Mouse (Mus musculus) MEL (cell line): Measurements from ENCODE around the gene Syt1. TPM values are rescaled to one million over a fixed set of nuclear protein-coding genes. Genes with fewer than 3 reads are reported as not detected.

Experiments used
- DNase-seq: peaks from one replicate; pipeline ENCODE4 v3.0.0; 2011; ENCODE audit warnings: low read depth, low spot score
- H3K27ac ChIP-seq: 2 replicates; pipeline ENCODE4 v1.5.1; 2012; ENCODE audit warnings: low read depth, mild to moderate bottlenecking, control low read depth, low read length, moderate library complexity; ENCODE audit not compliant: control insufficient read depth
- H3K27me3 ChIP-seq, 2 experiments: fragments of 150-350 bp in 1 of 2; sonication (generic) in 1 of 2; 2 replicates each; pipeline ENCODE4 v1.6.1; 2012; ENCODE audit warnings: low read length in 2 of 2, mild to moderate bottlenecking in 2 of 2, improper control_type of control experiment in 1 of 2, moderate library complexity in 1 of 2; ENCODE audit not compliant: insufficient read depth in 2 of 2, control insufficient read depth in 1 of 2
- H3K36me3 ChIP-seq, 2 experiments: 2 replicates each; pipeline ENCODE4 v1.6.1; 2012 to 2014; ENCODE audit warnings: low read length in 2 of 2, improper control_type of control experiment in 1 of 2, inconsistent platforms in 1 of 2, mild to moderate bottlenecking in 1 of 2; ENCODE audit not compliant: insufficient read depth in 2 of 2, control insufficient read depth in 1 of 2
- H3K4me1 ChIP-seq, 2 experiments: fragments of 150-350 bp in 1 of 2; sonication (generic) in 1 of 2; 2 replicates each; pipeline ENCODE4 v1.6.1; 2012; ENCODE audit warnings: low read length in 2 of 2, improper control_type of control experiment in 1 of 2, mild to moderate bottlenecking in 1 of 2; ENCODE audit not compliant: insufficient read depth in 2 of 2, control insufficient read depth in 1 of 2
- H3K4me3 ChIP-seq, 2 experiments: fragments of 150-350 bp in 1 of 2; sonication (generic) in 1 of 2; 2 replicates each; pipeline ENCODE4 v1.5.1; 2012; ENCODE audit warnings: low read depth in 2 of 2, low read length in 2 of 2, mild to moderate bottlenecking in 2 of 2, moderate library complexity in 2 of 2, control low read depth in 1 of 2, improper control_type of control experiment in 1 of 2; ENCODE audit not compliant: control insufficient read depth in 1 of 2, insufficient read depth in 1 of 2
- H3K79me2 ChIP-seq: 2 replicates; pipeline ENCODE4 v1.6.1; 2012; ENCODE audit warnings: mild to moderate bottlenecking, low read length, moderate library complexity; ENCODE audit not compliant: control insufficient read depth, poor library complexity, insufficient read depth
- H3K9ac ChIP-seq: 2 replicates; pipeline ENCODE4 v1.6.1; 2012; ENCODE audit warnings: low read depth, mild to moderate bottlenecking, control low read depth, low read length, moderate library complexity; ENCODE audit not compliant: control insufficient read depth, poor library complexity, severe bottlenecking
- H3K9me3 ChIP-seq: fragments of 150-350 bp; sonication (generic); replicated peaks from 2 replicates; pipeline ENCODE4 v1.6.1; 2012; ENCODE audit warnings: mild to moderate bottlenecking, low read length, improper control_type of control experiment, moderate library complexity; ENCODE audit not compliant: insufficient read depth
- BHLHE40 ChIP-seq: IDR thresholded peaks from 2 replicates; pipeline ENCODE4 v1.6.1; 2012; ENCODE audit warnings: low read depth, mild to moderate bottlenecking, inconsistent platforms, low read length, improper control_type of control experiment, borderline replicate concordance
- CHD1 ChIP-seq: IDR thresholded peaks from 2 replicates; pipeline ENCODE4 v1.6.1; 2012; ENCODE audit warnings: low read depth, mild to moderate bottlenecking, inconsistent platforms, low read length, improper control_type of control experiment
- CHD2 ChIP-seq: IDR thresholded peaks from 2 replicates; pipeline ENCODE4 v1.6.1; 2011; ENCODE audit warnings: low read length, improper control_type of control experiment
- CTCF ChIP-seq, 3 experiments: IDR thresholded peaks in 2 of 3; conservative IDR thresholded peaks in 1 of 3; 2 replicates each; pipeline ENCODE4 v1.5.1; 2011 to 2012; ENCODE audit warnings: low read length in 3 of 3, low read depth in 2 of 3, mild to moderate bottlenecking in 2 of 3, improper control_type of control experiment in 1 of 3, inconsistent platforms in 1 of 3, mixed read lengths in 1 of 3, moderate library complexity in 1 of 3; ENCODE audit not compliant: control insufficient read depth in 1 of 3, insufficient read depth in 1 of 3, poor library complexity in 1 of 3, severe bottlenecking in 1 of 3
- ELF1 ChIP-seq: IDR thresholded peaks from 2 replicates; pipeline ENCODE4 v1.6.1; 2014; ENCODE audit warnings: low read depth, mild to moderate bottlenecking, inconsistent platforms, low read length, improper control_type of control experiment, moderate library complexity
- ETS1 ChIP-seq: IDR thresholded peaks from 2 replicates; pipeline ENCODE4 v1.6.1; 2012; ENCODE audit warnings: low read depth, mild to moderate bottlenecking, inconsistent platforms, low read length, improper control_type of control experiment, moderate library complexity
- HCFC1 ChIP-seq: IDR thresholded peaks from 2 replicates; pipeline ENCODE4 v1.6.1; 2012; ENCODE audit warnings: low read depth, mild to moderate bottlenecking, inconsistent platforms, low read length, improper control_type of control experiment, moderate library complexity
- JUND ChIP-seq: IDR thresholded peaks from 2 replicates; pipeline ENCODE4 v1.6.1; 2011; ENCODE audit warnings: low read depth, mild to moderate bottlenecking, improper control_type of control experiment, low read length
- KAT2A ChIP-seq: conservative IDR thresholded peaks from 2 replicates; pipeline ENCODE4 v1.6.1; 2012; ENCODE audit warnings: low read depth, low read length, improper control_type of control experiment, inconsistent platforms
- MAZ ChIP-seq: IDR thresholded peaks from 2 replicates; pipeline ENCODE4 v1.6.1; 2012; ENCODE audit warnings: low read depth, mild to moderate bottlenecking, inconsistent platforms, low read length, improper control_type of control experiment
- MEF2A ChIP-seq: IDR thresholded peaks from 2 replicates; pipeline ENCODE4 v1.6.1; 2014; ENCODE audit warnings: low read depth, mild to moderate bottlenecking, inconsistent platforms, low read length, improper control_type of control experiment; ENCODE audit not compliant: poor library complexity, insufficient replicate concordance, severe bottlenecking; ENCODE audit errors: extremely low read depth
- MXI1 ChIP-seq: IDR thresholded peaks from 2 replicates; pipeline ENCODE4 v1.6.1; 2011; ENCODE audit warnings: mild to moderate bottlenecking, low read depth, low read length, improper control_type of control experiment
- MYB ChIP-seq: IDR thresholded peaks from 2 replicates; pipeline ENCODE4 v1.6.1; 2011; ENCODE audit warnings: mild to moderate bottlenecking, low read depth, low read length, improper control_type of control experiment
- MYC ChIP-seq: IDR thresholded peaks from 2 replicates; pipeline ENCODE4 v1.6.1; 2011; ENCODE audit warnings: low read depth, mild to moderate bottlenecking, low read length, improper control_type of control experiment, moderate library complexity
- NELFE ChIP-seq: IDR thresholded peaks from 2 replicates; pipeline ENCODE4 v1.6.1; 2011; ENCODE audit warnings: low read depth, low read length, improper control_type of control experiment
- NRF1 ChIP-seq: IDR thresholded peaks from 2 replicates; pipeline ENCODE4 v1.6.1; 2014; ENCODE audit warnings: low read depth, mild to moderate bottlenecking, inconsistent platforms, low read length, improper control_type of control experiment, moderate library complexity; ENCODE audit not compliant: poor library complexity, insufficient read depth, severe bottlenecking
- RAD21 ChIP-seq: IDR thresholded peaks from 2 replicates; pipeline ENCODE4 v1.6.1; 2011; ENCODE audit warnings: mild to moderate bottlenecking, low read depth, low read length, improper control_type of control experiment
- RCOR1 ChIP-seq: IDR thresholded peaks from 2 replicates; pipeline ENCODE4 v1.6.1; 2012; ENCODE audit warnings: low read depth, mild to moderate bottlenecking, inconsistent platforms, low read length, improper control_type of control experiment
- SMC3 ChIP-seq: IDR thresholded peaks from 2 replicates; pipeline ENCODE4 v1.6.1; 2011; ENCODE audit warnings: low read depth, low read length, improper control_type of control experiment
- TAL1 ChIP-seq: IDR thresholded peaks from 2 replicates; pipeline ENCODE4 v1.6.1; 2012; ENCODE audit warnings: mild to moderate bottlenecking, inconsistent platforms, low read length, moderate library complexity, mixed read lengths
- TBP ChIP-seq: IDR thresholded peaks from 2 replicates; pipeline ENCODE4 v1.8.0; 2011; ENCODE audit warnings: low read depth, low read length, improper control_type of control experiment
- TCF12 ChIP-seq: IDR thresholded peaks from 2 replicates; pipeline ENCODE4 v1.6.1; 2014; ENCODE audit warnings: low read depth, mild to moderate bottlenecking, inconsistent platforms, low read length, improper control_type of control experiment, moderate library complexity
- USF1 ChIP-seq: IDR thresholded peaks from 2 replicates; pipeline ENCODE4 v1.6.1; 2014; ENCODE audit warnings: low read depth, mild to moderate bottlenecking, inconsistent platforms, low read length, improper control_type of control experiment, moderate library complexity
- USF2 ChIP-seq, 2 experiments: IDR thresholded peaks; 2 replicates each; pipeline ENCODE4 v1.6.1; 2011 to 2012; ENCODE audit warnings: improper control_type of control experiment in 2 of 2, low read length in 2 of 2, borderline replicate concordance in 1 of 2, inconsistent platforms in 1 of 2, low read depth in 1 of 2, mild to moderate bottlenecking in 1 of 2; ENCODE audit not compliant: insufficient read depth in 1 of 2
- ZKSCAN1 ChIP-seq: IDR thresholded peaks from 2 replicates; pipeline ENCODE4 v1.6.1; 2012; ENCODE audit warnings: low read depth, mild to moderate bottlenecking, inconsistent platforms, low read length, improper control_type of control experiment, moderate library complexity
- polyA plus RNA-seq, 2 experiments: library from polyadenylated mRNA; stranded (reverse) in 1 of 2; unstranded in 1 of 2; fragments of >175 nt in 1 of 2; fragments of >200 nt in 1 of 2; gene quantifications; 2 replicates each; pipeline versions ENCODE4 v1.2.1 to v1.2.4; 2012; ENCODE audit warnings: low replicate concordance in 2 of 2, low read depth in 1 of 2; ENCODE audit not compliant: insufficient read length in 2 of 2, insufficient read depth in 1 of 2, missing spikeins in 1 of 2
- total RNA-seq: library from RNA; depleted of rRNA; stranded (reverse); fragments of 300-350 nt; gene quantifications from 2 replicates; pipeline ENCODE4 v1.2.3, GENCODE M21; 2012

Syt1 gene
- total and polyA plus RNA-seq, 3 experiments: not detected

- no peaks in the 10 kb centered on the region for H3K9me3 ChIP-seq
- H3K4me3 ChIP-seq: no peak overlapping the region
- DNase-seq: no peak
- H3K4me1 ChIP-seq: no peaks in the 10 kb centered on the region
- TF ChIP-seq BHLHE40: no peak
- TF ChIP-seq USF1: no peak
- no peak for TF ChIP-seq RAD21
- TF ChIP-seq KAT2A: no peak
- no peak for TF ChIP-seq MYB
- TF ChIP-seq ELF1: no peak
- TF ChIP-seq TBP: no peak
- no peak for TF ChIP-seq SMC3
- no peak for TF ChIP-seq CHD2
- no peak for TF ChIP-seq NRF1
- TF ChIP-seq NELFE: no peak
- no peak for TF ChIP-seq ETS1
- no peak for TF ChIP-seq MEF2A
- no peak for TF ChIP-seq RCOR1
- TF ChIP-seq JUND: no peak
- H3K27me3 ChIP-seq: no peaks in the 10 kb centered on the region; a peak in 1 of 4 replicates
- no peak overlapping the region for H3K9ac ChIP-seq
- H3K36me3 ChIP-seq: no peaks in the 10 kb centered on the region
- no peak overlapping the region for H3K27ac ChIP-seq
- H3K79me2 ChIP-seq: no peaks in the 10 kb centered on the region
These were observed 479.7 kb downstream of the Syt1 start for GRCm38 (mm10) chr10:108531111-108531510.

GRCm38 (mm10) chr10:108528338-108528737 is 482.4 kb downstream of the Syt1 start:
- Histone ChIP-seq H3K79me2 (no peaks in the 10 kb centered on the region), H3K4me1 (no peaks in the 10 kb centered on the region), H3K27ac (no peak overlapping the region), H3K36me3 (no peaks in the 10 kb centered on the region), H3K9me3 (no peaks in the 10 kb centered on the region), H3K4me3 (no peak overlapping the region), H3K27me3 (peaks cover 0 to 1% of the 10 kb centered on the region in 2 experiments; a peak in 2 of 4 replicates), H3K9ac (no peak overlapping the region)
- no peak for TF ChIP-seq MYC
- no peak for TF ChIP-seq NRF1
- TF ChIP-seq JUND: no peak
- TF ChIP-seq MEF2A: no peak
- no peak for TF ChIP-seq CTCF (IDR thresholded peaks at IDR 0.05 in 2 of 3, conservative IDR thresholded peaks at IDR 0.05 in 1 of 3; ENCODE audit: control insufficient read depth in 1 of 3, insufficient read depth in 1 of 3, low read depth in 2 of 3, low read length in 3 of 3, poor library complexity in 1 of 3, severe bottlenecking in 1 of 3)
- no peak for TF ChIP-seq CHD1
- TF ChIP-seq MXI1: no peak
- no peak for TF ChIP-seq NELFE
- no peak for TF ChIP-seq ZKSCAN1
- no peak for TF ChIP-seq ETS1
- TF ChIP-seq USF2 (IDR thresholded peaks at IDR 0.05; ENCODE audit: borderline replicate concordance in 1 of 2, insufficient read depth in 1 of 2, low read depth in 1 of 2, low read length in 2 of 2): no peak
- TF ChIP-seq KAT2A: no peak
- no peak for TF ChIP-seq MAZ
- no peak for TF ChIP-seq USF1
- TF ChIP-seq TCF12: no peak
- no peak for TF ChIP-seq SMC3
- TF ChIP-seq TAL1: no peak
- TF ChIP-seq HCFC1: no peak
- TF ChIP-seq RCOR1: no peak
- DNase-seq: no peak
